Mouse (Mus musculus): Measurements from ENCODE around the gene Eogt. TPM values are rescaled to one million over a fixed set of nuclear protein-coding genes. Genes with fewer than 3 reads are reported as not detected.
A peak's percentile ranks its signal among the peaks of the same experiment; 100 is the strongest.

Gene Eogt
- polyA plus RNA-seq (2015; fragmentation: Nextera tagmentation; extraction: Ambion mirVana), result 1.8 and 2.5 TPM in 2 replicates

DNA sequence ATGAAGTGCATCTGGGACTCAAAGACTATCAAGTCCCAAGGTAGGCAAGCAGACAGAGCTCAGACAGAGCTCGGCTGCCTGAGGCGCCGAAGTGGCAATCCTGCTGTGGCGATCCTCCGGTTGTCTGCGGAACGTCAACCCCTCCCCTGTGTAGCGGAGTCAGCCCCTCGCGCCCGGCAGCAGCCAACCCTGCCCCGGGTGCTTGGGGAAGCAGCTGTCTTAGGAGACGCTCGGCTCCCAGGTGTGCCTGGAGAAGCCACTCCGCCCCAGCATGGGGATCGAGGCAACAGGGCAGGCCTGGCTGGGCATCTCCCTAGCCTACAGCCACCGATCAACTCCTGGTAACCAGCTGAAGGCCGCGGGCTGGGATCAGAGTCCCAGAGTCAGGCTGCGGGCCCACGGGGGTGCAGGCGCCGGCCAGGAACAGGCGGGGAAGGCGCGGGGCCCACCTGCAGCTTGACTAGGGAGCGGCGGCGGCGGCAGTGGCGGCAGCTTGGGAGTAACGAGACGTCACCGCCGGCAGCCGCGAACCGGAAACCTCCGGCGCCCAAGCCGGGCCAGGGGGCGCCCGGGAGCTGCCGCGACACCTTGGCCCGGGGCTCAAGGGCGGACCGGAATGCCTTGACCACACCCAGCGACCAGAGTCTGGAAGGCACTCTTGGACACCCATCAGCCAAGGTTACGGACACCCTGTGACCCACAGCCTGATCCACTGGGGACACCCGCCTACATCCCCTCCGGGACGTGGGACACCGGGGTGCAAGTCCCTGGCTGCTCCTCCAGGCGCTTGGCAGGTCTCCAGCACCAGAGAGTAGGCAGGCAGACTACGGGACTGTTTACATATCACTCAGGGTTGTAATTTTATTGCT, at the start of gene Eogt:
TSS of gene Eogt (minus strand) at position 800 of the 869 bp plus-strand sequence.
- Histone ChIP-seq H3K4me2 (peak within 1 kb of the TSS; percentile 97), H3K4me1 (replicated peaks) (peaks cover 21% of the 10 kb centered on the region), H3K4me3 (replicated peaks) (peak within 1 kb of the TSS; percentile 68), H3K9ac (peak within 1 kb of the TSS; percentile 76), H3K27ac (replicated peaks) (peak within 1 kb of the TSS; percentile 56; the same call in 1 of the 2 replicates), H3K27me3 (no peaks in the 10 kb centered on the region), H3K36me3 (replicated peaks) (peaks cover 2% of the 10 kb centered on the region), H3K9me3 (replicated peaks) (no peaks in the 10 kb centered on the region)
- peak; percentile 73 for ATAC-seq (ENCODE audit: insufficient read depth)
- under 1% methylated on average over 55 of the region's 56 CpGs for WGBS (ENCODE audit: insufficient replicate concordance)

- H3K27ac ChIP-seq (replicated peaks), result peak overlapping the region; percentile 93
- H3K4me1 ChIP-seq (replicated peaks), result peaks cover 42% of the 10 kb centered on the region
- peak overlapping the region; percentile 83 for H3K4me3 ChIP-seq (replicated peaks)
- H3K9ac ChIP-seq, result peak overlapping the region; percentile 96
- no peaks in the 10 kb centered on the region for H3K9me3 ChIP-seq (replicated peaks)
- H3K27me3 ChIP-seq, result no peaks in the 10 kb centered on the region
- ATAC-seq (ENCODE audit: insufficient read depth), result peak; percentile 58
- WGBS (ENCODE audit: insufficient replicate concordance), result 12% methylated on average over 11 of the region's 11 CpGs
- peaks cover 18% of the 10 kb centered on the region for H3K36me3 ChIP-seq (replicated peaks)
- peak overlapping the region; percentile 88 for H3K4me2 ChIP-seq
These were observed 30.4 kb upstream of the Eogt start for GRCm38 (mm10) chr6:97179367-97179828.

DNA sequence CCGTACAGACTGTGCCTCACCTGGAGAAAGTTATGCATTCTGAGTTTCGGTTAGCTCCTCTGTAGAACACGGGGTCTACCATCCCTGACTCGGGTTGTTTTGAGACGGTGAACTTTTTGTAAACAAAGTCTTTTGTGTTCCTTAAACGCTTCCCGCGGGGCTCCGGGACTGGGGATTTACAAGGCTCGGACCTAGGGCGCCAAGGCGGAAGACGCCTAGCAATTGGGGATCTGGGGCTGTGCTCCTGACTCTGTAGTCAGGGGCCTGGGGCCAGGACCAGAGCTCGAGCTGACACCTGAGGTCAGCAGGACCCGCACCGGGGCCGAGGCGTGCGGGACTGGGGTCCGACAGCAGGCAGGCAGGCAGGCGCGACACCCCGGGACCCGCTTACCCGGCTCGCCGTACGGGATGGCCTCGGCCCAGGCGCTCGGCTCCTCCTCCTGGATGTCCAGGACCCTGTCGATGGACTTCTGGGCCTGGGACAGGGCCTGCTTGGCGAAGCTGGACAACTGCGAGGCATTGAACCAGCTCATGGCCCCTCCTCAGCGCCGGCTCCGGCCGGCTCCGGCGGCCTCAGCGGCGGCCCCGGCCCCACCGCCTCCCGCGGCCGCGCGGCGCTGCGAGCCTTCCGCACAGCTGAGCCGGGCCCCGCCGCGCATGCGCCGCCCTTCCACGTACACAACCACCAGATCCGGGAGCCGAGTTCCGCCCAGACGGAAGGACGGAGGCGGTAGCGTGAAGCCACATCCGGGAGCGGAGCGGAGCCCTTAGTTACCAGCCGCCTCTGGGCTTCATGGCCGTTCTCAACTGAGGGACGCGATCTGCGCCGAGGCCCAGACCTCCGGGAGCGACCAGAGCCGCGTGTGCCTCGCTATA, 29.7 kb upstream of the Eogt start, which contains the start of gene Tmf1:
TSS of gene Tmf1 (minus strand) at position 632 of the 876 bp plus-strand sequence.
- Histone ChIP-seq H3K9ac (peak within 1 kb of the TSS; percentile 96), H3K4me1 (replicated peaks) (peaks cover 42% of the 10 kb centered on the region), H3K36me3 (replicated peaks) (peaks cover 15% of the 10 kb centered on the region), H3K27me3 (no peaks in the 10 kb centered on the region), H3K27ac (replicated peaks) (peak within 1 kb of the TSS; percentile 93), H3K4me3 (replicated peaks) (peak within 1 kb of the TSS; percentile 83), H3K9me3 (replicated peaks) (no peaks in the 10 kb centered on the region), H3K4me2 (peak within 1 kb of the TSS; percentile 88)
- peak; percentile 98 for ATAC-seq (ENCODE audit: insufficient read depth)
- under 1% methylated on average over 80 of the region's 80 CpGs for WGBS (ENCODE audit: insufficient replicate concordance)

DNA sequence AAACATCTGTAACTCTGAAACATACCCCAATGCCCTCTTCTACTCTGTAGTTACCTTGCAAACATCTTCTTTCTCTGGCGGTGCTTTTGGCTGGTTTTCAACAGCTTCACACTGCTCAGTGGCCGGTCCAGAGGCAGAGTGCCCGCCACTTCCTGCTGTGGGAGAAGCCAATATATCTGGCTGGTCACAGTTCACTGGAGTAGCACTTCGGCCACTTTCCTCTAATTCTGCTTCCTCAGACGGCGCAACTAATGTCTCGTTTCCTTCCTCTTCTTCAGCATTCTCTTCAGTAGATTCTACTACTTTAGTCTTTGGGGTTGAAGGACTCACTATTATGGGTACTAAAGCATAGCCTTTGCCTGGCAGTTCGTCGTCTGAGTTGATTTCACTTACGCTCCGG, 26.7 kb upstream of the Eogt start:
- WGBS (ENCODE audit: insufficient replicate concordance), result 47% methylated on average over 11 of the region's 11 CpGs

GRCm38 (mm10) chr6:97150156-97150555, 1.2 kb upstream of the Eogt start:
- Histone ChIP-seq H3K9me3 (replicated peaks) (no peaks in the 10 kb centered on the region), H3K9ac (no peak overlapping the region), H3K27ac (replicated peaks) (0 out of 2 replicates have a peak overlapping the region, but pooled peaks have one; percentile 17), H3K36me3 (replicated peaks) (peaks cover 4% of the 10 kb centered on the region), H3K4me3 (replicated peaks) (no peak overlapping the region), H3K4me1 (replicated peaks) (peaks cover 21% of the 10 kb centered on the region), H3K4me2 (no peak overlapping the region), H3K27me3 (no peaks in the 10 kb centered on the region)
- ATAC-seq (ENCODE audit: insufficient read depth), result no peak
- 72% methylated on average over 6 of the region's 6 CpGs for WGBS (ENCODE audit: insufficient replicate concordance)

More for the DNA sequence above, 26.7 kb upstream of the Eogt start:
- peaks cover 36% of the 10 kb centered on the region for H3K4me1 ChIP-seq (replicated peaks)
- ATAC-seq (ENCODE audit: insufficient read depth), result no peak
- H3K9me3 ChIP-seq (replicated peaks), result no peaks in the 10 kb centered on the region
- H3K36me3 ChIP-seq (replicated peaks), result peaks cover 31% of the 10 kb centered on the region
- no peaks in the 10 kb centered on the region for H3K27me3 ChIP-seq
- H3K9ac ChIP-seq, result no peak overlapping the region
- no peak overlapping the region for H3K27ac ChIP-seq (replicated peaks)
- 0 out of 2 replicates have a peak overlapping the region, but pooled peaks have one; percentile 3 for H3K4me3 ChIP-seq (replicated peaks)
- peak overlapping the region; percentile 30 for H3K4me2 ChIP-seq

DNA sequence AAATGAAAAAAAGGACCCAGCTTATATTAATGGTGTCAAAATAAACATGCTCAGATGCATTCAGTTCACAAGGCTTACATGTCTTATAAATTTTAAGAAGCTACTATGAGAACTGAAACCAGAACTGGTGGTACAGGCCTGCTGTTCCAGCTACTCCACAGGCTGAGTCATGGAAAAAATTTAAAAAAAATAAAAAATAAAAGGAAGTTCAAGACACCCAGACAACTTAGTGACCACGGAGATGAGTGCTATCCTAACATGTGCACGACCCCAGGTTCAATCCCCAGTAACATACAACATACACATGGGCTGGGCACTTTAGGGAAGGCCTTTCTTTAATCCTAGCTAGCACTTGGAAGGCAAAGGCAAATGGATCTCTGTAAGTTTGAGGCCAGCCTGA, 739 bp upstream of the Eogt start:
- H3K27me3 ChIP-seq, result no peaks in the 10 kb centered on the region
- no peak overlapping the region for H3K4me2 ChIP-seq
- H3K9ac ChIP-seq, result no peak overlapping the region
- ATAC-seq (ENCODE audit: insufficient read depth), result no peak
- peaks cover 21% of the 10 kb centered on the region for H3K4me1 ChIP-seq (replicated peaks)
- 0 out of 2 replicates have a peak overlapping the region, but pooled peaks have one; percentile 17 for H3K27ac ChIP-seq (replicated peaks)
- H3K4me3 ChIP-seq (replicated peaks), result no peak overlapping the region
- no peaks in the 10 kb centered on the region for H3K9me3 ChIP-seq (replicated peaks)
- 65% methylated on average over 2 of the region's 2 CpGs for WGBS (ENCODE audit: insufficient replicate concordance)
- peaks cover 4% of the 10 kb centered on the region for H3K36me3 ChIP-seq (replicated peaks)

DNA sequence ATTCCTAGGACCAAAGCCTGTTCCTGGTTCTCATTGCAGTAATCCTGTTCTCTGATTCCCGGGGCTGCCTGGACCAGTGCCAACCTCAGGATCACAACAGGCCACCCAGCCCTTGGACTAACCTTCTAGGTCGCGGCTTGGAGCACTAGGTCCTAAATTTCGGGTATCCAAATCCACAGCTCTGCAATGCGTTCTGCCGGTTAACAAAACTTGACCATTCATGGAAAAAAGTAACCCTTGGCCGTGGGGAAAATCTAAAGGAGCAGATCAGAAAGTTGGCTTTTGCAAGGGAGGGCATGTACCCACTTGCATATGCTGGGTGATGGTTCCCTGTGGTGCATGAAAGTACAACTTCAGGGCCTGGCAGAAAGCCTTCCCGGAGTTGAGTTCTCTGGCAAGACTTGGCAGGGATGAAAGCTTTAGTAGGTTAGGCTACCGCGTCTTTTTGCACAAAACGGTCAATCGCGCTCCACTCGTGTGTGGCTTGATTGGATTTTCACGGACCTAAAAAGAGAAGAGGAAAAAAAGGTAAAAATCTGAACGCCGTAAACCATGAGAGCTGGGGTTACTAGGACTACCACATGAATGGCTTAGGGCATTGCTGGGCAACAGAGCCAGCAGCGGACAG, 1.1 kb downstream of the Eogt start:
- peak overlapping the region; percentile 97 for H3K4me2 ChIP-seq
- peak overlapping the region; percentile 56; the same call in 1 of the 2 replicates for H3K27ac ChIP-seq (replicated peaks)
- H3K9me3 ChIP-seq (replicated peaks), result no peaks in the 10 kb centered on the region
- no peak for ATAC-seq (ENCODE audit: insufficient read depth)
- no peaks in the 10 kb centered on the region for H3K36me3 ChIP-seq (replicated peaks)
- H3K27me3 ChIP-seq, result no peaks in the 10 kb centered on the region
- peak overlapping the region; percentile 76 for H3K9ac ChIP-seq
- H3K4me1 ChIP-seq (replicated peaks), result peaks cover 21% of the 10 kb centered on the region
- 31% methylated on average over 18 of the region's 18 CpGs for WGBS (ENCODE audit: insufficient replicate concordance)
- H3K4me3 ChIP-seq (replicated peaks), result peak overlapping the region; percentile 68

DNA sequence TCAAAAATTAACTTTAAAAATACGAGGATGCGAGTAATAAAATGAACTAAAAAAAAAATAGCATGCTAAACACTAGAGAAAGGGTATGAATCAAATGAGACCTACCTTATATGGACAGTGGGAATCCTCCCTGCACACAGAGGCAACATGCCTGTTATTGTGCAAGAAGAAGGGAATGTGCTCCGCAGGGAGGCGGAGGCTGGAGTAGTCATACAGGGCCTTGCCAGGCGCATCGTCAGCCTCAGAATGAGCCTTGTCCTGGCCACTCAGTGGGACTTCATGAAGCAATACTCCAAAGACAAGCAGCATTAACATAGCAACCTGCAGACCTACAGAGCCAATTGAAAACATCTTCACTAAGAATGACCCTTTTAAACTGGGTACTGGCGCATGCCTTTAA, 3.8 kb downstream of the Eogt start:
- Histone ChIP-seq H3K36me3 (replicated peaks) (no peaks in the 10 kb centered on the region), H3K27ac (replicated peaks) (no peak overlapping the region), H3K4me1 (replicated peaks) (peaks cover 21% of the 10 kb centered on the region), H3K4me2 (no peak overlapping the region), H3K9me3 (replicated peaks) (no peaks in the 10 kb centered on the region), H3K27me3 (no peaks in the 10 kb centered on the region), H3K9ac (no peak overlapping the region), H3K4me3 (replicated peaks) (no peak overlapping the region)
- 86% methylated on average over 7 of the region's 7 CpGs for WGBS (ENCODE audit: insufficient replicate concordance)
- ATAC-seq (ENCODE audit: insufficient read depth), result no peak

DNA sequence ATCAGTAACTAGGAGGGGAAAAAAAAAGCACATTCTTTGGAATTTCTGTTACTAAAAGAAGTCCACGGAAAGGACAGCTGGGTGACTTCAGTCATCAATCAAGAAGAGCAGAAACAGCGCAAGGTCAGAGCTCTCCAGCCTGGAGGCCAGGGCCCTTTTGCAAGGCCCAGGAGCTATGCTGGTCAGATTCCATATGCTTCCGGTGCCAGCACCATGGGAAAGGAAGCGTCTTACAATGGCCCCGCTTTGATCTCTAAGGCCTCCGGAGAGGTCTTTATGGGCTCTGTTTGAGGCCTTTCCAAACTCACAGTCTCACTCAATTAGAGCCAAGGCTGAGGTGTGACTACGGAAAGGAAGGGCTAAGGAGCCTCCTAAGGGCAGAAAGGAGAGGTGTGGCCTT, 4.6 kb downstream of the Eogt start:
- H3K27ac ChIP-seq (replicated peaks), result no peak overlapping the region
- no peaks in the 10 kb centered on the region for H3K27me3 ChIP-seq
- H3K4me1 ChIP-seq (replicated peaks), result peaks cover 19% of the 10 kb centered on the region
- H3K4me3 ChIP-seq (replicated peaks), result no peak overlapping the region
- no peak overlapping the region for H3K9ac ChIP-seq
- no peak overlapping the region for H3K4me2 ChIP-seq
- H3K9me3 ChIP-seq (replicated peaks), result no peaks in the 10 kb centered on the region
- 58% methylated on average over 7 of the region's 7 CpGs for WGBS (ENCODE audit: insufficient replicate concordance)
- no peaks in the 10 kb centered on the region; the same call in 1 of the 2 replicates for H3K36me3 ChIP-seq (replicated peaks)
- ATAC-seq (ENCODE audit: insufficient read depth), result no peak

- Histone ChIP-seq H3K9ac (no peak overlapping the region), H3K4me2 (no peak overlapping the region), H3K4me1 (replicated peaks) (peaks cover 3% of the 10 kb centered on the region; the same call in 1 of the 2 replicates), H3K27ac (replicated peaks) (no peak overlapping the region), H3K4me3 (replicated peaks) (no peak overlapping the region), H3K9me3 (replicated peaks) (no peaks in the 10 kb centered on the region), H3K27me3 (no peaks in the 10 kb centered on the region), H3K36me3 (replicated peaks) (no peaks in the 10 kb centered on the region; the same call in 1 of the 2 replicates)
- ATAC-seq (ENCODE audit: insufficient read depth), result no peak
- 68% methylated on average over 8 of the region's 8 CpGs for WGBS (ENCODE audit: insufficient replicate concordance)
These were observed 6.4 kb downstream of the Eogt start for GRCm38 (mm10) chr6:97142611-97143010.

Data from liver, embryonic 15.5 days (tissue).